Mouse (Mus musculus) fat pad, adult 2 months (tissue): ENCODE data around the gene Sema4a.
"Not testable (repeated sequence)": the region's sequence is repeated elsewhere in the genome, so short reads cannot be mapped to it uniquely, and the experiment has no call there.

ENCODE experiments used
- DNase-seq: peaks from one replicate; pipeline ENCODE4 v3.0.0-alpha.2; 2011; ENCODE audit warnings: low read depth, low spot score; ENCODE audit errors: extremely low read depth

Gene Sema4a

DNA sequence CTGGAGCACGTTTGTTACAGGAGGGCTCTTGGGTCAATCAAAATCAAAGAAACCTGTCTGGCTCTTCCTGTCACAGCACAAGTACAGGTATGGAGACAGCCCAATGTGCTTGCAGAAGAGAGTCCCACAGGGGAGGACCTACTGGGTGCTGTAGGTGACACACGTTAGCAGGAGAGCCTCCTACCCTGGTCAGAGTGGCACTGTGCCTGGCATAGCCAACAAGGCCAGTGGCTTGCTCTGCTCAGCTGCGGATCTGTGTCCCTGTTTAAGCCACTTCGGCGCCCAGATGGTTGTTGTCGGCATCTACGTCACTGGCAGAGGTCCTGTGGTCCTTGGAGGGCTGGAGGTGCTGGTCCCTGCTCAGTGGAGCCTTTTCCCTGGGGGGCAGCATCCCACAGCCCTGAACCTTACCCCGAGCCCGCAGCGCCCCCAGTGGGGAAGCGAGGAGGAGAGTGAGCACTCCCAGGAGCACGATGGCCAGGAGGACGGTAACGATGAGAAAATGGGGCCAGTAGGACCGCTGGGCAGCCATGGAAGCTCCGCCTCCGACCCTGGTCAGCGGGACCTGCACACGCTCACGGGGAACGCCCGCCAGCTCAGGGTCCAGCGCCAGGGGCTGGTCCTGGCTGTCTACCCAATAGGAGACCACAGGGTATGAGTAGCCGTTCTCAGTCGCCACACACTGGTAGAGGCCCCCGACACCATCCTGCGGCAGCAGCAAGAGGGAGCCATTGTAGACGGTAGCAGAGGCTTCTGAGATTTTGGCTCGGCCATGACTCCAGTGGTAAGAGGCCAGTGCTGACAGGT lies 24.4 kb downstream of the Sema4a start:
- DNase-seq, result no peak

DNA sequence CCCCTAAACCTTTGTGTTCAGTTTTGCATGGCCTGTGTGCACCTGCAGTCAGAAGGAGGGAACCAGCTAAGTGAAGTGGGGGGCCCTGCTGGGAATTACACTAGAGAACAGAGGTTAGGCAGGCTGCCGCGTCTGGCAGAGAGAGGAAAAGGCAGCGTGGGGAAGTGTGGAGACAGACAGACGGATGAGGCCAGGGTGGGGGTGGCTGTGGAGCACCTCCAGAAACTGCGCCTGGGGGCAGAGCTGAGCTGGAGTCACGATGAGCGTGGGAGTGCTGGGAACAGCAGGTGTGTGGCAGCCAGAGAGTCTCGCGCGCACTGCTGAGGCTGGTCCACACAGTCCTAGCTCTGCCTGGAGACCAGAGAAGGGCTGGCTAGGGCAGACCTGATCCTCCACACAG lies 25.5 kb downstream of the Sema4a start:
- no peak for DNase-seq

DNA sequence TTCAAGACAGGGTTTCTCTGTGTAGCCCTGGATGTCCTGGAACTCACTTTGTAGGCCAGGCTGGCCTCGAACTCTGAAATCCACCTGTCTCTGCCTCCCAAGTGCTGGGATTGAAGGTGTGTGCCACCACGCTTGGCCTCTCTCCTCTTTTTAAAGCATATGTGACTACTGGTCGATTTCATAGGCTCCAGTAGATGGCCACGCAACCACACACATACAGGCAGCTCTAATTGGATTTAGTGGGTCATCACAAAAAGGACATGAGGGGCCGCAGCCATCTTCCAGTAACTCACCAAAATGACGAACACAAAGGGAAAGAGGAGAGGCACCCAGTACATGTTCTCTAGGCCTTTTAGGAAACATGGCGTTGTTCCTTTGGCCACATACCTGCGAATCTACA lies 32.3 kb downstream of the Sema4a start:
- not testable (repeated sequence) for DNase-seq

DNA sequence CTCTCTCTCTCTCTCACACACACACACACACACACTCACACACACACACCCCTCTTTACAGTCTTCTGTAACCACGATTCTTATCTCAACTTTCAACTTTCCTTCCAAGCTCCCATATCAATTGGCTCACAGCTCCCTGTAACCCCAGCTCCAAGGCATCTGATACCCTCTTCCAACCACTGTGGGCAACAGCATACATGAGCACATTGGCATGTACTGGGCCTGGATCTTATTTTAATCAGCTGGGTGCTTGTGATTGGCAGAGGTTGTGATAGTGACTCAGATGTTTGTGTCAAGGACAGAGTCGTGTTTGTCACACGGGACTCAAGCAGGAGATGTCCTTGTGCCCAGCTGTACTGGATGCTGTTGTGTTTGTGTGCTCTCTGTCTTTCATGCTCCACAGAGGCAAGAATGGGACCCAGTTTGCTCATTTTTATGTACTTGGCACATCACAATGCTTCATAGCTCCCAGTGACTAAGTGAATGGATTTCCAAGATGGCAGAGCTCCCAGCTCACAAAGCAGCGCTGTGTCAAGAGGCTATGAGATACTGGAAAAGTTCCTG lies 33.6 kb downstream of the Sema4a start:
- DNase-seq, result no peak

DNA sequence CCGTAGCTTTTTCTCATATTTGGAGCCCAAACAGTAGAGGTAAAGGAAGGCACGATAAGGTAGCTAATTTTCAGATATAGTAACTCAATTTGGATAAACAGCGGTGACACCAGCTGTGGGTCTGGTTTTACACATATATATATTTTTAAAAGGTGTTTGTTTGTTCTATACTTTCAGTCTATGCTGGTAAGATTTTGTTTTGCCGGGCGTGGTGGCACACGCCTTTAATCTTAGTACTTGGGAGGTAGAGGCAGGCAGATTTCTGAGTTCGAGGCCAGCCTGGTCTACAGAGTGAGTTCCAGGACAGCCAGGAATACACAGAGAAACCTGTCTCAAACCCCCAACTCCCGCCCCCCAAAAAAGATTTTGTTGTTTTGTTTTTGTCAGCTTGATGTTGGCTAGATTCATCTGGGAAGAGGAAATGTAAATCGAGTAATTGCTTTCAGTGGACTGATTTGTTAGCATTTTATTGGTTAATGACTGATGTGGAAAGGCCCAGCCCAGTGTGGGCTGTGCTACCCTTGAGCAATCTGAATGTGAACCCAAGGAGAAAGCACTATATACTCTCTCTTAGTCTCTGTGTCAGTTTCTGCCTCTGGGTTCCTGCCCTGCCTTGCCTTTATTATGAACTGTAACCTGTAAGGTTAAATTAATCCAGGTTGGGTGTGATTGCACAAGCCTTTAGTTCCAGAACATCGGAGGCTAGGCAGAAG lies 35.1 kb downstream of the Sema4a start:
- no peak for DNase-seq

DNA sequence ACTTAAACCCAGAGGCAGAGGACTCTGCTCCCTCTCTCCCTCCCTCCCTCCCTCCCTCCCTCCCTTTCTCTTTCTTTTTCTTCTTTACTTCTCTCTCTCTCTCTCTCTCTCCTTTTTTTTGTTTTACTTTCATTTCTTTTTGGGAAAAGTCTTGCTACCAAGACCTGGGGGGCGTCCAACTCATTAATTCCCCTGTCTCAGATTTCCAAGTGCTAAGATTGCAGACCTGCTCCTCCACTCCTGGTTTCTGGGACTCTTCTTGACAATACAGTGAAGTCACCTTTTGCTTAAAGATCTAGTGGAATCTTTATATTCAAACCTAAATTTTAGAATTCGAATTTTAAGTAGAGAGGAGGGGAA lies 35.7 kb downstream of the Sema4a start:
- no peak for DNase-seq

DNA sequence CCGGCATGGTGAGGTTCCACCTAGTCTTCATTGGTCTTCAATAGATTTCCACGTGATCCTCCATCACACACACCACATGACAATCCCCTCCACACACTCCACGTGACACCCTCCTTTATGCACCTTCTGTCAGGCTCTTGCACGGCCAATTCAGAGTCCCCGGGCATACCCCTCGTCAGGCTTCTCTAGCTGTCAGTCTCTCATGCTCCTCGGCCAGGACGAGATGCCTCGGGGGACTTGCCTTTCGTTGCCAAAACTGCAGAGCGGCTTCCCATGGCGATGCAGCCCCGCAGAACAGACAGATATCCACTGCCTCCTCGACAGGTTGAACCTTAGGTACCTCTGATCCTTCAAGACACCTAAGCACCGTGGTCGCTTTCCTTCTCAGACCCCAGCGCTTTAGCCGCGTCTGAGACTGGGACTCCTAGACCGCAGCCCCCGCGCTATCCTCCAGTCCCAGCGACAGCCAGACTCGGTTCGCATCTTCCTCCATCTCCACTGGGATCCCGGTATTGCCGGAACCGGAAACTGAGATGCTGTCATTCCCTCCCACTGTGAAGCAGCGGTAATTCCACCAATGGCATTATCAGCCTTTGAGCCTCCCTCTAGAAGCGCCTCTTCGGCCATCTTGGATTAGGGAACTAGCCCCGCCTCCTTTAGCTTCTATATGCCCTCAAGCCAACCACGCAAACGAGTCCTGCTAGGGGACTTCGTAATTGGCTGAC lies 36.2 kb downstream of the Sema4a start, which contains the start of gene Slc25a44:
TSS of gene Slc25a44 (minus strand) at position 535 of the 725 bp plus-strand sequence.
- peak; percentile 91 for DNase-seq

DNA sequence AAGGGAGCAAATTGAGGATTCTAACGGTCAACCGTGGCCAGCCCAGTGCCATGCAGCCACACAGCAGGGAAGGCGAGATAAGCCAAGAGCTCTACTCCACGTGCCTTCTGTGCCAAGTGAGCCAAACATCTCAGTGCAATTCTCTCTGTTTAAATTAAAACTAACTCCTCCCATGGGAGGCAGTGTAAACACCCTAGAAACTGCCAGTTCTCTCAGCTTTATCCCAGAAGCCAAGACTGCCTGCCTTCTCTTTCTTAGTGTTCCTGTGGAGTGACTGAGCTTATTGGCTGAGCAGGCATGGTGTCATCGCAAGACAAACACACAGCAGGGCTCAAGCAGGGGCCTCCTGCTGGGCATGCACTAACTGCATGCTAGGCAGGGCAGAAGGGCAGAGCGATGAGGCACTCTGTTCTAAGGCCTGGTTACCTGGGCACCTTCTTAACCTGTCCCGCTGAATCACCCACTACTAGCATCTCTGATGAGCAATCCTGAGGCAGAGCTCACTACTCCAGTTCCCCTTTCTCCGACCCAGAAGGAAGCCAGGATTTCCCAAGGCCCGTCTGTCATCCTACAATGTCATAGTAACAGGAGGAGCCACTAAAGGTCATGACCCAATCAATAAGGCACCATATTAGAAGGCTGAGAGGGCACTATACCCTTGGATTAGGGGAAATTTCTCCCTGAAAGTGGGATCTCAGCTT lies 38.8 kb downstream of the Sema4a start:
- DNase-seq, result no peak

DNA sequence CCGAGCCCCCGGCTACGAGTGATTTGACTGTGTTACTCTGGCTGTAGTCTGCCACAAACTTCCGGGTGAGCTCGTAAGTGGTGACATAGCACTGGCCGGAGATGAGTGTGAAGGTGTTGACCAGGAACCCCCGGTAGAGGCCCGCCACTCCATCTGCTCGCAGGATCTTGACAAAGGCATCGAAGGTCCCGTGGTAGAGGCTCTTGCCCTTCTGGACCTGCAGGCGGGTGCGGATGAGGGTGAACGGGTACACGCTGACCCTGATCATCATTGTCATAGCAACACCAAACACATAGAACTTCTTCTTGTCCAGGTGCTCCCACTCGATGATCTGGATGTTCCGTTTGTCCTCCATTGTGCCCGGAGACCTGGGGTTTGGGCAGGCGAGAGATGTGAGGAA lies 40.2 kb downstream of the Sema4a start:
- no peak for DNase-seq

DNA sequence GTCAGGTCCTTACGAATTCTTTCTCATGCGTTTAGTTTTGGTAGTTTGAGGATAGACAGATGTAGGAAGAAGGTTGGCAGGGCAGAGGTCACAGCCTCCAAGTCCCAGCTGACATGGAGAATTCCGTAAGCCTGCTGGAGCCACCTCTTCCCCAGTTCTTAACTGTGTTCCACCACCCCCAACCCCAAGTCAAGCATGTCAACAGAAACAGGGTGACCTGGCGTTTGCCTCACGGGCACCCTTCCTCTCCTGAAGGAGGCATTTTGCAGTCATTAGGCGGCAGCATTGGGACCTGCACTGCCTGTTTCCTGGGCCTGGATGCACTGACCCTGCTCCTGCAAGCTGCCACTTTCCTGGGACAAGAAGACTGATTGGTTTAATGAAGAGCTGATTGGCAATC lies 43.0 kb downstream of the Sema4a start:
- DNase-seq, result no peak

DNA sequence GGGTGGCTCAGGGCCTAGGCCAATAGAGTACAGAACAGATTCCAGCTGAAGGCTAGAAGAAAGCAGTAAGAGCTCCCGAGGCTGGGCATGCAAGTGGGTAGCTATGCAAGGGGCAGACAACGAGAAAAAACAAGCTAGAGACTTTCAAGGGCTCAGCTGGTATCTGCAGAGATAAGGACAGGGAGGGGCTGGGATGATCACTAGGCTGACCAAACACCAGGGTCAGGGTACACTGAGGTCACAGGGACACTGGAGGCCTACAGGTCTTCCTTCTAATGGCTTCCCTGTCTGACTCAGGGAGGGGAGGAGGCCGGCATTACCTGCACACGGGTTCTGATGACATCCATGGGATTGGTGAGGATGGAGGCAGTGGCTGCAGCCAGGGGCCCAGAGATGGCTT lies 45.3 kb downstream of the Sema4a start:
- DNase-seq, result no peak

DNA sequence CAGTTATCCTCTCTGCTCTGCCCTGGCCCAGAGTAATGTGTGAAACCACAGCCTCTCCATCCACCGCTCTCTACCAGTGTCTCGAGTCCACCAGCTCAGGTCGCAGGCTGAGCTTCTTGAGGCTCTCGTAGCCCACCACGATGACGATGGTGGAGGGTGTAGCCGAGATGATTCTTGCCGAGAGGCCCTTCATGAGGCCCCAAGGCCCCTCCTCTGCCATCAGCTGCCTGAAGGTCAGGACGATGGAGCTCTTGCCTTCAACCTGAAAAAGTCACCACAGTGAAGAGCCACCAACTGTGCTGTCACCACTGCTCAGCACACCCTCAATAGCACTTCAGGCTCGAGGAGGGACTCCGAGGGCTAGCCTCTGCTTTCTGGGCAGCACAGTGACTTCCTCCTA lies 48.3 kb downstream of the Sema4a start:
- DNase-seq, result no peak

DNA sequence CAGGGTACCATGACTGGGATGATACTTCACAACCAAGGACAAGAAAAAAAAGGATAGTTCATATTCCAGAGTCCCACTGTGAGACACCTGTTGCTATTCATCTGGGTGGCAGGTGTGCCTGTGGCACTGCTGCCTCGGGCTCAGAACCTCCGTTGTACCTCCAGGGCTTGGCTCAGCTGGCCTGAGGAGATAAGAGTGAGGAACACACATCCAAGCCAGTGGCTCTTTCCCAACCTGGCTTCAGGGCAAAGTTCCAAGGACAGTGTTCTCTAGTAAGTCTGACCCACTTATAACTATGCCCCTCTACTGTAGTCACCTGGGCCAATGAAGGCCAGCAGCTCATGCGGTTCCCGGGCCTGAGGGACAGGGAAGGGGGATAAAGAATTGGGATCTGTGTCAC lies 49.3 kb downstream of the Sema4a start:
- no peak for DNase-seq

DNA sequence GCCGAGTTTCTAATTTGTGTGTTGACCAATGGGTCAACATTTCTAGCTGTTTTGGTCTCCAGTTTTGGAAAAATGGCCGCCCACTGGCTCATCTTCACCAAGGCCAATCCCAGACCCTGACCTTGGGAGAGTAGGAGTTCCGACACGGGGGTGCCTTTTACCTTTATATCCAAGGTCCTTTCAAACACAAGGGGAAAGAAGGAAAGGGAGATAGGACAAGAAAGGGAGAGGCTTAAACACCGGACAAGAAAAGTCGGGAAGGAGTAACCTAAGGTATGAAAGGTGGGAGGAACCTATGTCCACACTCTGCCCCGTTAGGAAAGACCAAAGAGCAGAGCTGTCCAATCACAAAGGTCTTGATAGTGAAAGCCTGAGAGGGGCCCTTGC lies 50.3 kb downstream of the Sema4a start:
- no peak for DNase-seq

DNA sequence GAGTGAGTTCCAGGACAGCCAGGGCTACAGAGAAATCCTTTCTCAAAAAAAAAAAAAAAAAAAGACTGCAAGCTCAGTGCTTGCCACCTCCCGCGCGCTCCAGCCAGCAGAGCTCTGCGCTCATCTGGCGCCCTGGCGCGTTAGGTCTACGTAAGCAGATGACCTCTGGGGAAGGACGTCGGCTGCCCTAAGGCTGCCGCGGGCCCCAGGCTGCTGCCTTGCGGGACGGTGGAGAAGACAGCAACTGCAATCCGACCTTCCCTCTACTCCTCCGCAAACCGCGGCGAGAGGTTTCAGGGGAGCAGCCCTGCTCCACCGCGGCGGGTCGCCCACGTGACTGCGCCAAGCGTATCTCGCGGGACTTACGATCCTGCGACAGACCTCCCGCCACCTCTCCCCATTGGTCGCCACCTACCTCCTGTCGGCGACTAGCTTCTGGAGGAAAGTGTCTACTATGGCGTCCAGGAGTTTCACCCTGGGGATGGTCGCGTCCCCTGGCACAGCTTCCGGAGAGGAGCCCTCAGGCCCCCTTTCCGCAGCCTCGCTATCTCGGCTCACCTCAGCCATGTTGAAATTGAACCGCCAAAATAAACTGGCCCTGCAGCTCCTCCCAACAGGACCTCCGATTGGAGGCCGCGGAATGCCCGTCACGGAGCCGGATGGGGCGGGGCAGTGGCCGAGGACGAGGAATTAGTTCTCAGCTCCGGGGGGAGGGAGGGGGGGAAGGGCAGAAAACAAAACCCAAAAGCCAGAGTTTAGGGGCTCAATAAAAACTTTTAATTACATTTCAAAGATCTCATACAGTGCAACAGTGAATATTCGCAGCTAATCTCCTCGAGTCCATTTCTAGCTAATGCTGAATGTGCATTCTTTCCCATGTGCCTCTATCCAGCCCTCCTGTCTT lies 51.0 kb downstream of the Sema4a start, which contains the start of gene Pmf1:
TSS of gene Pmf1 (minus strand) at position 591 of the 904 bp plus-strand sequence.
- peak; percentile 61 for DNase-seq

DNA sequence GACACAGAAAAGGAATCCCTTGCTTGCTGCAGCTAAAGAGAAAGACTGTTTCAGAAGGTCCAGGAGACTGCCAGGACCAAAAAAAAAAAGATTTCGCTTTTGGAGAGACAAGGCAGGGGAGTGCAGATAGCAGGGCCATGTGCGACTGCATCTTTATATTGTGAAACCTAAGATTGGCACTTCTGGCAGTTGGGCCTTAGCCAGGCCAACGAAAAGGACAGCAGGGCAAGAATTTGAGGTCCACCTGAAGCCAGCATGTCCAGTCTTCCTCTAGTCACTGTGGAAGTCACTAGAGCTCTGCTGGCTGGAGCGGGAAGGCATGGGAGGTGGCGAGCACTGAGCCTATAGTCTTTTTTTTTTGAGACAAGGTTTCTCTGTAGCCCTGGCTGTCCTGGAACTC lies 52.0 kb downstream of the Sema4a start:
- no peak for DNase-seq

DNA sequence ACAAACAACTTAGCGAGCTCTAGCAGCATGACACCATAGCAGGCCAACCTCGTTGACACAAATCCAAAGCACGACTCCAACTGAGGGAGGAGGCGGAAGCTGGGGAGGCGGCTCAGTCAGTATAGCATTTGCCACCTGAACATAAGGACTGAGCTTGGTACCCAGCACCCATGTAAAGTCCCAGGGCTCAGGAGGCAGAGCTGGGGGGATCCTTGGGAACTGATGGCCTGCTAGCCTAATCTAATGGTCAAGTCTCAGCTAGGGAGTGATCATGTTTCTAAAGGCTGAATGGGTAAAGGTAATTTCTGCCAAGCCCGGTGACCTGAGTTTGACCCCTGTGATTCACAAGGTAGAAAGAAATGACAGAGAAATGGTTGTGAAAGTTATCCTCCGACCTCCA lies 53.5 kb downstream of the Sema4a start:
- DNase-seq, result no peak

DNA sequence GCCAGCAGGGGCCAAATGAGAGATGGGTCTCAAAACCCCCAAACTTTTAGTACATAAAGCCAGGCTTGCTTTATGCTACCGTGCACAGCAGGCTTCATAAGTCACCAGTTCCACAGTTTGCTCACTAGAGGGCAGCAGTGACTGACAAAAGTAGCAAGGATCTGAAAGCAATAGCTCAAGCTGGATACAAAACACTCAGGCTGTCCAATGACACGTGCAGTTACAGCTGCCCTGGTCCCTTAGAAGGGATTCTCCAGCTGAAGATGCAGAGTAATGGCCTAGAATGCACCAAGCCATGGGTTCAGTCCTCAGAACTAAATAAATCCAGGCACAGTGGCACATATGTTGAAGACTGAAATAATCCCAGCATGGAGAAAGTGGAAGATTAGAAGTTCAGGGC lies 53.9 kb downstream of the Sema4a start:
- DNase-seq, result peak; percentile 28

DNA sequence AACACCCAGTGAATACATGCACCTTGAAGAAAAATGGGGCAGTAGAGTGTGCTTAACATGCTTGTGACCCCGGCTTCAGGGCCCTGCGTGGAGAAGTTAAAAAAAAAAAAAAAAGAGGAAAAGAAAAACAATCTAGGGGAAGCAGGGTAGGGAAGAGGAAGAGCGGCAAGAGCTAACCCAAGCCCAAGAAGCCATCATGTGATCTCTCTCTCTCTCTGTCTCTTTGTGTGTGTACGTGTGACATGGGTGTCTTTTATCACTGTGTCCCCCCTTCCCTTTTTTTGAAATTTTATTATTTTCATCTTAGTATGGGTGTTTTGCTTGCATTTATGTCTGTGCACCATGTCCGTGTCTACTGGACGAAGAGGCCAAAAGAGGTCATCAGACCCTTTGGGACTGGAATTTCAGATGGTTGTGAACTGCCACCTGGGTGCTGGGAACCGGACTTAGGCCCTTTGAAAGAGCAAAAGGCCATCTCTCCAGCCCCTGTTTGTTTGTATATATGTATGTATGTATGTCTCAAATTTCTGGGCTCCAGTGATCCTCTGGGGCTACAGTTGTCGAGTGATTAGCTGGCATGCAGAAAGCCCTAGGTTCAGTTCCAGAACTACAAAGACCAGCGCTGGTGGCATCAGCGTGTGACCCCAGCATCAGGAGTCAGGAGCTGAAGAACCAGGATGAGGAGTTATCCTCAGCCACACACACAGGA lies 57.3 kb downstream of the Sema4a start:
- no peak for DNase-seq
